ENCODE assay signal across 18 mouse cellular contexts in genomic region chr12:94488721-94489120, GRCm38 (mm10).
"Had no signal": no experiment of that assay in that cellular context is flagged by ENCODE, and none has a peak within 500 bp of the region (broad histone marks: within the 10 kb centered on the region; RNA-seq: fewer than 3 reads in every experiment).

No protein-coding gene starts in this region.

- H3K4me3 ChIP-seq: midbrain, embryonic 10.5 days; midbrain, embryonic 12.5 days; myocyte; neural tube, embryonic 13.5 days; neural tube, embryonic 15.5 days had no signal

- ATAC-seq: midbrain, embryonic 16.5 days had no signal

- H3K27me3 ChIP-seq: midbrain, embryonic 12.5 days; neural tube, embryonic 13.5 days; neural tube, embryonic 15.5 days had no signal

- H3K4me2 ChIP-seq: lung, embryonic 14.5 days; midbrain, embryonic 12.5 days; neural tube, embryonic 13.5 days; neural tube, embryonic 15.5 days had no signal

- H3K4me1 ChIP-seq: midbrain, embryonic 10.5 days; midbrain, embryonic 12.5 days; neural tube, embryonic 13.5 days; neural tube, embryonic 15.5 days had no signal

- DNase-seq: lung, embryonic 14.5 days; lung, postnatal 10 days; lung, postnatal 4 days; midbrain, embryonic 14.5 days; retina, postnatal 1 day; right cerebral cortex, adult 18-20 months; right cerebral cortex, postnatal 25 days; right cerebral cortex, postnatal 4 days; spleen, adult 18-20 months; thymus, adult 18-20 months; thymus, postnatal 14 days; thymus, postnatal 36 days had no signal

- H3K9me3 ChIP-seq: midbrain, embryonic 10.5 days; midbrain, embryonic 12.5 days; neural tube, embryonic 13.5 days; neural tube, embryonic 15.5 days had no signal

- H3K27ac ChIP-seq: midbrain, embryonic 10.5 days; midbrain, embryonic 12.5 days; neural tube, embryonic 13.5 days; neural tube, embryonic 15.5 days had no signal

- H3K36me3 ChIP-seq: midbrain, embryonic 10.5 days; midbrain, embryonic 12.5 days; neural tube, embryonic 13.5 days; neural tube, embryonic 15.5 days had no signal

- H3K9ac ChIP-seq: lung, embryonic 14.5 days; midbrain, embryonic 12.5 days; neural tube, embryonic 13.5 days; neural tube, embryonic 15.5 days had no signal
